Mouse (Mus musculus) stomach, embryonic 16.5 days (tissue): ENCODE results near the gene Yeats2. TPM values are rescaled to one million over a fixed set of nuclear protein-coding genes. Genes with fewer than 3 reads are reported as not detected.

Source experiments
- polyA plus RNA-seq: library from polyadenylated mRNA; unstranded; fragments of >200 nt; fragmentation: Nextera tagmentation; extraction: Ambion mirVana; gene quantifications from 2 replicates; pipeline ENCODE4 v1.2.1, GENCODE M21; 2015

The Yeats2 gene
- polyA plus RNA-seq, 1 experiment from 2014 or later, result 26.6 TPM

Other genes starting within 250 kb of the Yeats2 start
- gene Klhl6, start 158.0 kb upstream of the Yeats2 start, polyA plus RNA-seq, result 7.8 and 7.9 TPM in 2 replicates
- gene Klhl24, start 43.5 kb upstream of the Yeats2 start, polyA plus RNA-seq, result 19.1 and 20.3 TPM in 2 replicates
- 0.40 and 0.41 TPM in 2 replicates for gene Map6d1, start 100.3 kb downstream of the Yeats2 start, polyA plus RNA-seq
- gene Parl, start 161.3 kb downstream of the Yeats2 start, polyA plus RNA-seq, result 76.4 and 90.7 TPM in 2 replicates
- not detected in 2 replicates for gene Cyp2ab1, start 184.3 kb downstream of the Yeats2 start, polyA plus RNA-seq